Mouse (Mus musculus) heart, embryonic 13.5 days (tissue): Measurements from ENCODE around the gene Tbcc. TPM values are rescaled to one million over a fixed set of nuclear protein-coding genes. Genes with fewer than 3 reads are reported as not detected.

Experiments used
- ATAC-seq: fragments of 200-750 bp; cut with Nextera tagmentation; 2 replicates; pipeline ENCODE4 v1.8.0; 2017; ENCODE audit warnings: moderate TSS enrichment; ENCODE audit not compliant: insufficient number of reproducible peaks, low FRiP score, low TSS enrichment; ENCODE audit errors: extremely low read depth
- H3K27ac ChIP-seq: fragments of 300-500 bp; sonication (generic); replicated peaks from 2 replicates; pipeline ENCODE4 v1.5.1; 2015; ENCODE audit warnings: moderate library complexity, mild to moderate bottlenecking, inconsistent platforms
- H3K27me3 ChIP-seq: fragments of 300-500 bp; sonication (generic); replicated peaks from 2 replicates; pipeline ENCODE4 v1.6.1; 2015; ENCODE audit warnings: mild to moderate bottlenecking, inconsistent platforms
- H3K36me3 ChIP-seq: fragments of 300-500 bp; sonication (generic); 2 replicates; pipeline ENCODE4 v1.6.1; 2015; ENCODE audit warnings: mild to moderate bottlenecking, inconsistent platforms
- H3K4me1 ChIP-seq: fragments of 300-500 bp; sonication (generic); 2 replicates; pipeline ENCODE4 v1.6.1; 2015; ENCODE audit warnings: inconsistent platforms
- H3K4me2 ChIP-seq: fragments of 300-500 bp; sonication (generic); 2 replicates; pipeline ENCODE4 v1.6.1; 2015; ENCODE audit warnings: inconsistent platforms, mild to moderate bottlenecking, moderate library complexity
- H3K4me3 ChIP-seq: fragments of 300-500 bp; sonication (generic); 2 replicates; pipeline ENCODE4 v1.5.1; 2015; ENCODE audit warnings: moderate library complexity, mild to moderate bottlenecking, inconsistent platforms
- H3K9ac ChIP-seq: fragments of 300-500 bp; sonication (generic); 2 replicates; pipeline ENCODE4 v1.6.1; 2015; ENCODE audit warnings: inconsistent platforms, mild to moderate bottlenecking, moderate library complexity
- H3K9me3 ChIP-seq: fragments of 300-500 bp; sonication (generic); 2 replicates; pipeline ENCODE4 v1.6.1; 2016; ENCODE audit warnings: inconsistent platforms
- WGBS: fragments of 180-500 bp; shearing (Covaris S2); methylation state at CpG from one replicate; pipeline ENCODE4 v1.1.7; 2015; ENCODE audit warnings: mixed read lengths; 5-methylcytosine and 5-hydroxymethylcytosine counted together
- polyA plus RNA-seq: library from polyadenylated mRNA; unstranded; fragments of >200 nt; fragmentation: Nextera tagmentation; extraction: Ambion mirVana; gene quantifications from 2 replicates; pipeline ENCODE4 v1.2.1, GENCODE M21; 2015

The Tbcc gene
- polyA plus RNA-seq, 1 experiment from 2014 or later: 39.8 TPM

GRCm38 (mm10) chr17:46940461-46940860, 50.0 kb downstream of the Tbcc start:
- Histone ChIP-seq H3K27ac (no peak overlapping the region), H3K4me1 (no peaks in the 10 kb centered on the region), H3K9me3 (no peaks in the 10 kb centered on the region), H3K4me2 (no peak overlapping the region), H3K4me3 (no peak overlapping the region), H3K9ac (no peak overlapping the region), H3K27me3 (no peaks in the 10 kb centered on the region), H3K36me3 (peaks cover 100% of the 10 kb centered on the region)
- no peak for ATAC-seq
- WGBS: 90% methylated on average over 8 of the region's 8 CpGs

Other genes starting within 250 kb of the Tbcc start
- gene Klc4, start 244.7 kb upstream of the Tbcc start, polyA plus RNA-seq: 18.6 and 20.5 TPM in 2 replicates
- 98.0 and 111 TPM in 2 replicates for gene Mrpl2, start 244.5 kb upstream of the Tbcc start, polyA plus RNA-seq
- gene Cul7, start 240.3 kb upstream of the Tbcc start, polyA plus RNA-seq: 41.1 and 41.4 TPM in 2 replicates
- gene Rrp36, start 216.3 kb upstream of the Tbcc start, polyA plus RNA-seq: 37.6 and 40.3 TPM in 2 replicates
- 122 and 142 TPM in 2 replicates for gene Mea1, start 211.9 kb upstream of the Tbcc start, polyA plus RNA-seq
- 136 and 148 TPM in 2 replicates for gene Klhdc3, start 209.8 kb upstream of the Tbcc start, polyA plus RNA-seq
- gene Ppp2r5d, start 185.6 kb upstream of the Tbcc start, polyA plus RNA-seq: 54.9 and 57.7 TPM in 2 replicates
- gene Pex6, start 179.2 kb upstream of the Tbcc start, polyA plus RNA-seq: 11.6 and 12.2 TPM in 2 replicates
- gene Gnmt, start 161.5 kb upstream of the Tbcc start, polyA plus RNA-seq: 1.5 and 2.0 TPM in 2 replicates
- 47.7 and 52.8 TPM in 2 replicates for gene Cnpy3, start 138.5 kb upstream of the Tbcc start, polyA plus RNA-seq
- gene Ptcra, start 127.0 kb upstream of the Tbcc start, polyA plus RNA-seq: 0.23 and 0.44 TPM in 2 replicates
- 48.8 and 56.9 TPM in 2 replicates for gene 2310039H08Rik, start 118.0 kb upstream of the Tbcc start, polyA plus RNA-seq
- 85.1 and 101 TPM in 2 replicates for gene Rpl7l1, start 108.0 kb upstream of the Tbcc start, polyA plus RNA-seq
- 3.0 and 3.4 TPM in 2 replicates for gene Bicral, start 32.2 kb upstream of the Tbcc start, polyA plus RNA-seq
- not detected in 2 replicates for gene Prph2, start 19.8 kb downstream of the Tbcc start, polyA plus RNA-seq
- gene Ubr2, start 119.9 kb downstream of the Tbcc start, polyA plus RNA-seq: 12.2 and 13.9 TPM in 2 replicates